Mouse (Mus musculus) ES-Bruce4 (cell line): ENCODE results near the gene Cenph.

Experiments used
- EP300 ChIP-seq: IDR thresholded peaks from 2 replicates; pipeline ENCODE4 v1.6.1; 2011; ENCODE audit warnings: low read depth, low read length; ENCODE audit not compliant: insufficient read depth
- POLR2A ChIP-seq: IDR thresholded peaks from one replicate; pipeline ENCODE4 v1.8.1; 2011; ENCODE audit warnings: low read length; ENCODE audit not compliant: insufficient read depth

DNA sequence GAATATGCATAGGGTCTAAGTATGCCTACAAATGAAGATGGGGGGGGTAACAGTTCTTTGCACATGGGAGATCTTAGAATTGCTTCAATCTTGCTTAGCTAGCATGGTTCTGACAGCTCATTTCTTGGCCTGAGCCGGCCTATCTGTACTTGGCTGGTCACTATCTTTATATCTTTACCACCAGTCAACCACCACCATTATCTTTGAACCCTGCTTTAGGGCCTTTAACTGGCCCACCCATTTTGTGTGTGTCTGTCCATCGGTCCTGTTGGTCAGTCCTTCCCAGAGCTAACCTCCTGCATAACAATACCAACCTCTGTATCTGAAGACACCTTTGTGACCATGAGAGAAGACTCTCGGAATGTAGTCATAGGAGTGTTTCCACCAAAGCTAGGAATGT lies 24.3 kb downstream of the Cenph start:
- TF ChIP-seq POLR2A: no peak
- TF ChIP-seq EP300: no peak
